Mouse (Mus musculus) kidney, adult 18-20 months (tissue): ENCODE measurements around the gene Mag.
"Not testable (repeated sequence)": the region's sequence is repeated elsewhere in the genome, so short reads cannot be mapped to it uniquely, and the experiment has no call there.

Experiments
- DNase-seq: peaks from one replicate; pipeline ENCODE4 v3.0.0; 2021

Mag gene

GRCm38 (mm10) chr7:30935422-30936099, 20.9 kb upstream of the Mag start:
- not testable (repeated sequence) for DNase-seq

GRCm38 (mm10) chr7:30924581-30924980, 9.9 kb upstream of the Mag start, which contains the start of gene Hamp2:
Hamp2 (minus strand) TSS chr7:30924681.
- DNase-seq, result not testable (repeated sequence)

- DNase-seq, result no peak
Observed at GRCm38 (mm10) chr7:30924071-30924470, 9.4 kb upstream of the Mag start.

GRCm38 (mm10) chr7:30922490-30922889, 7.8 kb upstream of the Mag start:
- DNase-seq, result not testable (repeated sequence)

- no peak for DNase-seq
Observed at GRCm38 (mm10) chr7:30920217-30920616, 5.5 kb upstream of the Mag start.

GRCm38 (mm10) chr7:30917219-30917618, 2.5 kb upstream of the Mag start:
- no peak for DNase-seq

GRCm38 (mm10) chr7:30916713-30917112, 2.0 kb upstream of the Mag start:
- no peak for DNase-seq

- DNase-seq, result no peak
Observed at GRCm38 (mm10) chr7:30909773-30910172, 4.9 kb downstream of the Mag start.

GRCm38 (mm10) chr7:30908992-30909431, 5.7 kb downstream of the Mag start:
- no peak for DNase-seq

- DNase-seq, result no peak
Observed at GRCm38 (mm10) chr7:30908277-30908991, 6.2 kb downstream of the Mag start.

- peak; percentile 15 for DNase-seq
Observed at GRCm38 (mm10) chr7:30904042-30904441, 10.6 kb downstream of the Mag start.

GRCm38 (mm10) chr7:30895217-30895616, 19.5 kb downstream of the Mag start:
- no peak for DNase-seq

GRCm38 (mm10) chr7:30892515-30892914, 22.2 kb downstream of the Mag start:
- DNase-seq, result peak; percentile 16

- DNase-seq, result no peak
Observed at GRCm38 (mm10) chr7:30891746-30892145, 22.9 kb downstream of the Mag start.

- DNase-seq, result no peak
Observed at GRCm38 (mm10) chr7:30890681-30891080, 24.0 kb downstream of the Mag start.

- no peak for DNase-seq
Observed at GRCm38 (mm10) chr7:30888786-30889185, 25.9 kb downstream of the Mag start.

- DNase-seq, result no peak
Observed at GRCm38 (mm10) chr7:30887568-30888188, 27.0 kb downstream of the Mag start.

GRCm38 (mm10) chr7:30886852-30887251, 27.8 kb downstream of the Mag start:
- DNase-seq, result no peak

- DNase-seq, result no peak
Observed at GRCm38 (mm10) chr7:30884047-30884446, 30.6 kb downstream of the Mag start.

- no peak for DNase-seq
Observed at GRCm38 (mm10) chr7:30881367-30881766, 33.3 kb downstream of the Mag start.

GRCm38 (mm10) chr7:30880176-30880575, 34.5 kb downstream of the Mag start, which contains the start of gene Cd22:
Cd22 (minus strand) TSS chr7:30880342.
- DNase-seq, result no peak

GRCm38 (mm10) chr7:30878950-30879349, 35.7 kb downstream of the Mag start:
- no peak for DNase-seq

GRCm38 (mm10) chr7:30873083-30873482, 41.6 kb downstream of the Mag start:
- DNase-seq, result peak; percentile 82

- no peak for DNase-seq
Observed at GRCm38 (mm10) chr7:30863386-30863785, 51.3 kb downstream of the Mag start.
